Mouse (Mus musculus): Measurements from ENCODE around the gene 1700122O11Rik.

1700122O11Rik gene

GRCm38 (mm10) chr17:48001586-48002361, 36.3 kb downstream of the 1700122O11Rik start:
- CTCF ChIA-PET = interaction anchor here in 3 of 4 experiments (0.6 to 2.1 kb wide), 6 partner anchors 30 to 209 kb away, joined by 3 to 11 read pairs (median 3); no protein-coding TSS in a partner anchor

GRCm38 (mm10) chr17:48001157-48001556, 36.9 kb downstream of the 1700122O11Rik start:
- ChIA-PET CTCF (interaction anchor here in 2 of 4 experiments (1.3 to 2.1 kb wide), 3 partner anchors 31 to 209 kb away, joined by 3 to 11 read pairs (median 5); no protein-coding TSS in a partner anchor), POLR2A (interaction anchor here in 3 of 4 experiments (0.7 to 2.8 kb wide), 13 partner anchors 8 to 201 kb away, joined by 3 to 14 read pairs (median 5); no protein-coding TSS in a partner anchor)

More at GRCm38 (mm10) chr17:48001586-48002361, 36.3 kb downstream of the 1700122O11Rik start:
- POLR2A ChIA-PET = interaction anchor here in 3 of 4 experiments (0.6 to 2.8 kb wide), 17 partner anchors 8 to 205 kb away, joined by 3 to 14 read pairs (median 5); no protein-coding TSS in a partner anchor

GRCm38 (mm10) chr17:47999812-48000211, 38.3 kb downstream of the 1700122O11Rik start:
- ChIA-PET POLR2A (interaction anchor here in 3 of 4 experiments (0.5 to 2.6 kb wide), 15 partner anchors 9 to 1390 kb away, joined by 3 to 10 read pairs (median 3); no protein-coding TSS in a partner anchor), CTCF (interaction anchor here (0.6 to 1.9 kb wide), 6 partner anchors 21 to 212 kb away, joined by 3 to 9 read pairs (median 6); no protein-coding TSS in a partner anchor)

- POLR2A ChIA-PET = interaction anchor here in 3 of 4 experiments (0.5 to 2.6 kb wide), 10 partner anchors 9 to 1389 kb away, joined by 3 to 10 read pairs (median 4); no protein-coding TSS in a partner anchor
- CTCF ChIA-PET = interaction anchor here (0.6 to 1.9 kb wide), 7 partner anchors 20 to 211 kb away, joined by 3 to 9 read pairs (median 5); no protein-coding TSS in a partner anchor
Measured at GRCm38 (mm10) chr17:47999403-47999802, 38.7 kb downstream of the 1700122O11Rik start.

GRCm38 (mm10) chr17:47997806-47998205, 40.3 kb downstream of the 1700122O11Rik start:
- POLR2A ChIA-PET = interaction anchor here in 1 of 4 experiments (0.9 to 2.6 kb wide), 4 partner anchors 9 to 99 kb away, joined by 3 to 10 read pairs (median 4); no protein-coding TSS in a partner anchor

GRCm38 (mm10) chr17:47990392-47991123, 47.5 kb downstream of the 1700122O11Rik start:
- ChIA-PET CTCF (interaction anchor here (0.6 to 1.1 kb wide), 9 partner anchors 14 to 197 kb away, joined by 3 to 9 read pairs (median 4); no protein-coding TSS in a partner anchor), POLR2A (interaction anchor here in 3 of 4 experiments (0.5 to 1.7 kb wide), 16 partner anchors 8 to 115 kb away, joined by 3 to 11 read pairs (median 3); no protein-coding TSS in a partner anchor)

More at GRCm38 (mm10) chr17:47997806-47998205, 40.3 kb downstream of the 1700122O11Rik start:
- CTCF ChIA-PET = interaction anchor here in 2 of 4 experiments (0.6 to 1.2 kb wide), 4 partner anchors 34 to 348 kb away, joined by 3 read pairs; partner anchors contain the start of gene Trem2 (in 1 of the 2)

GRCm38 (mm10) chr17:47989951-47990378, 48.1 kb downstream of the 1700122O11Rik start:
- CTCF ChIA-PET = interaction anchor here (0.6 to 1.1 kb wide), 12 partner anchors 13 to 1181 kb away, joined by 3 to 9 read pairs (median 4); no protein-coding TSS in a partner anchor
- POLR2A ChIA-PET = interaction anchor here in 3 of 4 experiments (0.5 to 1.7 kb wide), 17 partner anchors 10 to 325 kb away, joined by 3 to 11 read pairs (median 3); no protein-coding TSS in a partner anchor

GRCm38 (mm10) chr17:47988811-47989210, 49.3 kb downstream of the 1700122O11Rik start:
- ChIA-PET CTCF (interaction anchor here (0.6 to 2.7 kb wide), 9 partner anchors 12 to 506 kb away, joined by 3 to 13 read pairs (median 4); no protein-coding TSS in a partner anchor), POLR2A (interaction anchor here (1.0 to 2.9 kb wide), 11 partner anchors 11 to 196 kb away, joined by 3 to 20 read pairs (median 4); no protein-coding TSS in a partner anchor)

- ChIA-PET CTCF (interaction anchor here (0.6 to 2.7 kb wide), 13 partner anchors 11 to 659 kb away, joined by 3 to 13 read pairs (median 4); no protein-coding TSS in a partner anchor), POLR2A (interaction anchor here (0.6 to 2.9 kb wide), 16 partner anchors 11 to 1899 kb away, joined by 3 to 20 read pairs (median 3); no protein-coding TSS in a partner anchor)
Measured at GRCm38 (mm10) chr17:47988074-47988473, 50.0 kb downstream of the 1700122O11Rik start.

Data from embryonic stem cell, embryonic (primary cell).